Mouse (Mus musculus): ENCODE data around the gene Cd79a. TPM values are rescaled to one million over a fixed set of nuclear protein-coding genes. Genes with fewer than 3 reads are reported as not detected.

The Cd79a gene
- total and polyA plus RNA-seq, 3 experiments = 0.23 to 0.61 TPM; not detected in 1

DNA sequence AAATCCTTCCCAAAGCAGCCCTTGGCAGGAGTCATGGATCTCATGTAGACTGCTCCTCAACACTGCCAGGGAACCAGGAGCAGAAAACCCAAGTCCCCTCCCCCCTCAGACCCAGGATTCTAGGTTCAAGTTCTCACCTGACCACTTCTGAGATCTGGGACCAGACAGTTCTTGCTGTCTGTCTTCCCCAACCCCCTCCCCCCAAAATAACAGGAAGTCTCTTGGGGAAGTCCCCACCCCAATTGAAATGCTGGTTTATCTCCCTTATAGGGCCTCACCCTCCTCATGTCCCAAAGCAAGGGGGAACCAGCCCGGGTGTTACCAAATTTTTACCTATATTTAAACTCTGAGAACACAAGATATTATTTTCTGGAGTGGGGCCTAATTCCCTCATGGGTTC is 4.7 kb downstream of the Cd79a start (continued):
- TF ChIP-seq SMC3 (IDR thresholded peaks at IDR 0.05; ENCODE audit: low read depth, low read length) (no peak), MAX (IDR thresholded peaks at IDR 0.05; ENCODE audit: low read length) (no peak), ZC3H11A (IDR thresholded peaks at IDR 0.05; ENCODE audit: low read depth, low read length) (no peak), BHLHE40 (IDR thresholded peaks at IDR 0.05; ENCODE audit: borderline replicate concordance, low read depth, low read length) (peak; percentile 9; the same call in 1 of the 2 replicates), TBP (IDR thresholded peaks at IDR 0.05; ENCODE audit: low read depth, low read length) (0 out of 2 replicates have a peak, but pooled peaks have one; percentile 57)

DNA sequence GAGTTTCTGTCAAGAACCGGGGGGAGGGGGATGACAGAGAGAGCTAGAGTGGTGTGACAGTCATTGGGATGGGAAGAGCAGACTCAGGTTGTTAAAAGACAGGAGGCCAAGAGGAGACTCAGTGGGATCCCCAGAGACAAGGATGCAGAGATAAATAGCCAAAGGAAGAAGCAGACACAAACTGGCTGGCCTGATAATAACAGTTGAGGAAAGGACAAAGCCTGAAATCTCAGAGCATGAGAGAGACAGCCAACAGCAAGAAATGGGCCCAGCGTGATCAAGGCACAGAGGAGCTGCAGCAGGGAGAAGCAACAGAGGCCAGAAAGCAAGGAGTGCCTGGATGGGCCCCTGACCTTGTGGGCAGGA is 5.1 kb downstream of the Cd79a start:
- Histone ChIP-seq H3K36me3 (ENCODE audit: control insufficient read depth in 1 of 2, insufficient read depth in 2 of 2, low read length in 2 of 2) (peaks cover 0 to 23% of the 10 kb centered on the region in 2 experiments; a peak in 3 of 4 replicates), H3K79me2 (ENCODE audit: control insufficient read depth, insufficient read depth, low read length, poor library complexity) (peaks cover 28% of the 10 kb centered on the region), H3K27ac (ENCODE audit: control insufficient read depth, low read depth, low read length) (peak overlapping the region; percentile 99), H3K9me3 (replicated peaks; ENCODE audit: insufficient read depth, low read length) (no peaks in the 10 kb centered on the region), H3K27me3 (ENCODE audit: control insufficient read depth in 1 of 2, insufficient read depth in 2 of 2, low read length in 2 of 2) (no peaks in the 10 kb centered on the region), H3K9ac (ENCODE audit: control insufficient read depth, low read depth, low read length, poor library complexity, severe bottlenecking) (peak overlapping the region; percentile 97), H3K4me3 (ENCODE audit: control insufficient read depth in 1 of 2, insufficient read depth in 1 of 2, low read depth in 2 of 2, low read length in 2 of 2) (peak overlapping the region; percentile 57 to 72), H3K4me1 (ENCODE audit: control insufficient read depth in 1 of 2, insufficient read depth in 2 of 2, low read length in 2 of 2) (peaks cover 0 to 37% of the 10 kb centered on the region in 2 experiments; a peak in 2 of 4 replicates)
- no peak for DNase-seq (ENCODE audit: low read depth, low spot score)
- no peak for TF ChIP-seq MYB (IDR thresholded peaks at IDR 0.05; ENCODE audit: low read depth, low read length)
- TF ChIP-seq SIN3A (IDR thresholded peaks at IDR 0.05; ENCODE audit: low read length) = no peak
- TF ChIP-seq RAD21 (IDR thresholded peaks at IDR 0.05; ENCODE audit: low read depth, low read length) = no peak
- TF ChIP-seq ETS1 (IDR thresholded peaks at IDR 0.05; ENCODE audit: low read depth, low read length) = no peak
- TF ChIP-seq MAX (IDR thresholded peaks at IDR 0.05; ENCODE audit: low read length) = no peak
- TF ChIP-seq NELFE (IDR thresholded peaks at IDR 0.05; ENCODE audit: low read depth, low read length) = no peak
- no peak for TF ChIP-seq ZKSCAN1 (IDR thresholded peaks at IDR 0.05; ENCODE audit: low read depth, low read length)
- no peak for TF ChIP-seq MAZ (IDR thresholded peaks at IDR 0.05; ENCODE audit: low read depth, low read length)
- no peak for TF ChIP-seq MYC (IDR thresholded peaks at IDR 0.05; ENCODE audit: low read depth, low read length)
- peak; percentile 65 for TF ChIP-seq TAL1 (IDR thresholded peaks at IDR 0.05; ENCODE audit: low read length)
- TF ChIP-seq TBP (IDR thresholded peaks at IDR 0.05; ENCODE audit: low read depth, low read length) = no peak
- TF ChIP-seq ELF1 (IDR thresholded peaks at IDR 0.05; ENCODE audit: low read depth, low read length) = no peak
- no peak for TF ChIP-seq POLR2AphosphoS5 (IDR thresholded peaks at IDR 0.05; ENCODE audit: borderline replicate concordance, low read depth, low read length)
- TF ChIP-seq SMC3 (IDR thresholded peaks at IDR 0.05; ENCODE audit: low read depth, low read length) = no peak
- TF ChIP-seq ZMIZ1 (IDR thresholded peaks at IDR 0.05; ENCODE audit: low read depth, low read length) = no peak
- peak; percentile 35; the same call in 1 of the 2 replicates for TF ChIP-seq TCF12 (IDR thresholded peaks at IDR 0.05; ENCODE audit: low read depth, low read length)
- no peak for TF ChIP-seq MEF2A (IDR thresholded peaks at IDR 0.05; ENCODE audit: extremely low read depth, insufficient replicate concordance, low read depth, low read length, poor library complexity, severe bottlenecking)
- TF ChIP-seq CHD1 (IDR thresholded peaks at IDR 0.05; ENCODE audit: low read depth, low read length) = peak; percentile 20; the same call in 1 of the 2 replicates
- TF ChIP-seq POLR2AphosphoS2 (IDR thresholded peaks at IDR 0.05; ENCODE audit: low read length) = no peak
- no peak for TF ChIP-seq KAT2A (conservative IDR thresholded peaks at IDR 0.05; ENCODE audit: low read depth, low read length)
- TF ChIP-seq ZC3H11A (IDR thresholded peaks at IDR 0.05; ENCODE audit: low read depth, low read length) = no peak
- TF ChIP-seq UBTF (IDR thresholded peaks at IDR 0.05; ENCODE audit: borderline replicate concordance, insufficient read depth, low read depth, low read length) = no peak
- no peak for TF ChIP-seq HCFC1 (IDR thresholded peaks at IDR 0.05; ENCODE audit: low read depth, low read length)
- TF ChIP-seq USF1 (IDR thresholded peaks at IDR 0.05; ENCODE audit: low read depth, low read length) = no peak
- no peak for TF ChIP-seq CHD2 (IDR thresholded peaks at IDR 0.05; ENCODE audit: low read length)
- 0 out of 4 replicates have a peak, but pooled peaks of 1 of the 2 experiments have one; percentile 43 for TF ChIP-seq POLR2A (IDR thresholded peaks at IDR 0.05; ENCODE audit: control insufficient read depth in 1 of 2, insufficient read depth in 1 of 2, low read depth in 1 of 2, low read length in 2 of 2, poor library complexity in 1 of 2)
- TF ChIP-seq RCOR1 (IDR thresholded peaks at IDR 0.05; ENCODE audit: low read depth, low read length) = no peak; the same call in 1 of the 2 replicates
- no peak for TF ChIP-seq E2F4 (IDR thresholded peaks at IDR 0.05; ENCODE audit: borderline replicate concordance, low read depth, low read length)
- no peak for TF ChIP-seq NRF1 (IDR thresholded peaks at IDR 0.05; ENCODE audit: insufficient read depth, low read depth, low read length, poor library complexity, severe bottlenecking)
- TF ChIP-seq USF2 (IDR thresholded peaks at IDR 0.05; ENCODE audit: borderline replicate concordance in 1 of 2, insufficient read depth in 1 of 2, low read depth in 1 of 2, low read length in 2 of 2) = no peak
- TF ChIP-seq CTCF (IDR thresholded peaks at IDR 0.05 in 2 of 3, conservative IDR thresholded peaks at IDR 0.05 in 1 of 3; ENCODE audit: control insufficient read depth in 1 of 3, insufficient read depth in 1 of 3, low read depth in 2 of 3, low read length in 3 of 3, poor library complexity in 1 of 3, severe bottlenecking in 1 of 3) = no peak
- TF ChIP-seq MXI1 (IDR thresholded peaks at IDR 0.05; ENCODE audit: low read depth, low read length) = no peak
- TF ChIP-seq GABPA (IDR thresholded peaks at IDR 0.05; ENCODE audit: low read depth, low read length) = no peak
- TF ChIP-seq ZNF384 (IDR thresholded peaks at IDR 0.05; ENCODE audit: low read depth, low read length) = no peak

All from MEL (cell line).